Mouse (Mus musculus): ENCODE measurements around the gene Nt5dc3.

DNA sequence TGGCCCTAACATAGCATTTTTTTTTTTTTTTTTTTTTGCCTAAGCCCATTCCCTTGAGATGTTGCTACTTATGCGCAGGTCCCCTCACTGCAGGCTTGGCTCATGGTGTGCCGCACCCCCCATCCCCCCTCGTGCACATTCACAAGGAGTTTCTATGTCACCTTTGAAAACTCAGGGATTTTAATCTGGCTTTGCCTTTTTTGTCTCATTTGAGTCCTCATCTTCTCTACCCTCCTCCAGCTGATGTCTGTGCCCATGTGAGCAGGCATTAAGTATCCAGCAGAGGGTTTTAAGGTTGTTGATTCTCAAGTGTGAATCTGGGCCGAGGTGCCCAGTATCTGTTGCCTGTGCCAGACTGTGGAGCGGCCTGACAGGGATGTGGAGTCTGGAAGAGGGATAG, 2.8 kb downstream of the Nt5dc3 start:
- no peak for TF ChIP-seq POLR2A (IDR thresholded peaks at IDR 0.05; ENCODE audit: low read depth, low read length)
- TF ChIP-seq CTCF (IDR thresholded peaks at IDR 0.05; ENCODE audit: borderline replicate concordance, insufficient read depth, low read length) = no peak

All from embryonic fibroblast, embryonic 13.5 days (primary cell).